In genomic region chr15:101242645-101243044, GRCm38 (mm10) we compare ENCODE assay signal across 10 mouse cellular contexts. TPM values are rescaled to one million over a fixed set of nuclear protein-coding genes. Genes with fewer than 3 reads are reported as not detected.
A peak's percentile ranks its signal among the peaks of the same experiment; 100 is the strongest.
DNase-seq lines count a peak whose midpoint lies in the region; ATAC-seq and TF ChIP-seq lines count a peak whose summit lies in the region.
"Had no signal": no experiment of that assay in that cellular context is flagged by ENCODE, and none has a peak within 500 bp of the region (broad histone marks: within the 10 kb centered on the region; RNA-seq: fewer than 3 reads in every experiment).

No protein-coding gene starts in this region.

- H3K27ac ChIP-seq in heart, postnatal 0 days (ENCODE audit: low read depth) = peak overlapping the region; percentile 97
- H3K27ac ChIP-seq in midbrain, embryonic 10.5 days (replicated peaks) = no peak overlapping the region
- H3K27ac ChIP-seq: neural tube, embryonic 12.5 days had no signal

- no peak overlapping the region for H3K4me2 ChIP-seq in heart, postnatal 0 days (ENCODE audit: low read depth, low read length)
- H3K4me2 ChIP-seq: neural tube, embryonic 12.5 days had no signal

- no peak for TF ChIP-seq EP300 in heart, postnatal 0 days (IDR thresholded peaks at IDR 0.05; ENCODE audit: low read depth)

- peak; percentile 70 for DNase-seq in adrenal gland, postnatal 14 days
- no peak for DNase-seq in adrenal gland, adult 18-20 months (ENCODE audit: low spot score in 2 of 2)
- peak; percentile 36 for DNase-seq in 3T3-L1 (ENCODE audit: low read depth, low spot score)
- peak; percentile 87 to 89 for DNase-seq in cerebellum, postnatal 14 days
- DNase-seq in heart, postnatal 0 days (ENCODE audit: low spot score) = peak; percentile 90
- no peak for DNase-seq in lung, adult 2 months
- DNase-seq in midbrain, embryonic 10.5 days (ENCODE audit: low spot score) = no peak

- peak overlapping the region; percentile 48; the same call in 1 of the 2 replicates for H3K9ac ChIP-seq in heart, postnatal 0 days (replicated peaks; ENCODE audit: low read depth, low read length)
- H3K9ac ChIP-seq: neural tube, embryonic 12.5 days had no signal

- TF ChIP-seq CTCF in heart, postnatal 0 days (IDR thresholded peaks at IDR 0.05; ENCODE audit: low read depth) = peak; percentile 53
- TF ChIP-seq CTCF in lung, adult 2 months (IDR thresholded peaks at IDR 0.05; ENCODE audit: insufficient read depth, low read length) = peak; percentile 46; the same call in 1 of the 2 replicates

- TF ChIP-seq POLR2A in lung, adult 2 months (IDR thresholded peaks at IDR 0.05; ENCODE audit: borderline replicate concordance, extremely low read depth, low read depth, low read length) = no peak

- H3K4me1 ChIP-seq in heart, postnatal 0 days (ENCODE audit: control insufficient read depth, insufficient read depth) = peaks cover 40% of the 10 kb centered on the region
- H3K4me1 ChIP-seq in lung, adult 2 months (ENCODE audit: control insufficient read depth, insufficient read depth, low read length) = peaks cover 10% of the 10 kb centered on the region
- peaks cover 33% of the 10 kb centered on the region for H3K4me1 ChIP-seq in midbrain, embryonic 10.5 days

- ATAC-seq in heart, postnatal 0 days (ENCODE audit: insufficient read depth, low read depth) = peak; percentile 21
- ATAC-seq in megakaryocyte, adult 5-6 weeks (ENCODE audit: poor library complexity, severe bottlenecking) = no peak

- H3K4me3 ChIP-seq in heart, postnatal 0 days (ENCODE audit: low read depth, low read length) = no peak overlapping the region
- no peak overlapping the region for H3K4me3 ChIP-seq in lung, adult 2 months (replicated peaks; ENCODE audit: extremely low read depth, low read depth, low read length)
- no peak overlapping the region for H3K4me3 ChIP-seq in midbrain, embryonic 10.5 days
- H3K4me3 ChIP-seq: erythroblast, embryonic 14.5 days; neural tube, embryonic 12.5 days had no signal

- no peaks in the 10 kb centered on the region for H3K36me3 ChIP-seq in heart, postnatal 0 days (replicated peaks; ENCODE audit: control insufficient read depth, insufficient read depth, low read length)
- no peaks in the 10 kb centered on the region for H3K36me3 ChIP-seq in midbrain, embryonic 10.5 days
- H3K36me3 ChIP-seq: neural tube, embryonic 12.5 days had no signal

- no peaks in the 10 kb centered on the region for H3K9me3 ChIP-seq in heart, postnatal 0 days (replicated peaks; ENCODE audit: control insufficient read depth, low read length)
- H3K9me3 ChIP-seq in midbrain, embryonic 10.5 days (replicated peaks) = no peaks in the 10 kb centered on the region
- H3K9me3 ChIP-seq: neural tube, embryonic 12.5 days had no signal

- 20% methylated on average over 8 of the region's 8 CpGs for WGBS in heart, postnatal 0 days
- 39% methylated on average over 8 of the region's 8 CpGs for WGBS in lung, adult 2 months
- WGBS in midbrain, embryonic 10.5 days = 24% methylated on average over 8 of the region's 8 CpGs

- H3K27me3 ChIP-seq in heart, postnatal 0 days (ENCODE audit: control insufficient read depth, insufficient read depth, low read length) = no peaks in the 10 kb centered on the region
- peaks cover 21% of the 10 kb centered on the region for H3K27me3 ChIP-seq in midbrain, embryonic 10.5 days (ENCODE audit: low read depth, poor library complexity, severe bottlenecking)

RNA-seq across cellular contexts. Expression of gene Nr4a1, which starts 11.4 kb away (rescaled TPM):
- 357 and 680 TPM in 2 replicates for total RNA-seq in adrenal gland, postnatal 14 days (2021)
- 100 to 1,000 TPM; 275 to 349 TPM for total RNA-seq in adrenal gland, adult 18-20 months (2021)
- 40.2 and 56.0 TPM in 2 replicates for total RNA-seq in heart, postnatal 0 days (2014; rRNA removed; ENCODE audit: low replicate concordance)
- polyA plus RNA-seq in heart, postnatal 0 days (2015; fragmentation: Nextera tagmentation; extraction: Ambion mirVana) = 7.4 and 8.6 TPM in 2 replicates
- polyA plus RNA-seq in lung, adult 2 months (2012; rRNA removed) = 40.0 and 43.4 TPM in 2 replicates
- 42.1 and 45.0 TPM in 2 replicates for total RNA-seq in megakaryocyte, adult 5-6 weeks (2015)
- 37.0 TPM in 2 replicates for total RNA-seq in megakaryocyte, adult 5-6 weeks (2017)
- 2.8 and 2.9 TPM in 2 replicates for polyA plus RNA-seq in midbrain, embryonic 10.5 days (2016; fragmentation: Nextera tagmentation; extraction: Ambion mirVana)

RNA-seq across cellular contexts. Expression of gene Grasp, which starts 18.7 kb away (rescaled TPM):
- total RNA-seq in adrenal gland, postnatal 14 days (2021) = 20.7 and 29.7 TPM in 2 replicates
- 10 to 100 TPM; 16.3 to 19.8 TPM for total RNA-seq in adrenal gland, adult 18-20 months (2021)
- 8.0 and 21.3 TPM in 2 replicates for total RNA-seq in heart, postnatal 0 days (2014; rRNA removed; ENCODE audit: low replicate concordance)
- polyA plus RNA-seq in heart, postnatal 0 days (2015; fragmentation: Nextera tagmentation; extraction: Ambion mirVana) = 2.0 and 2.3 TPM in 2 replicates
- 36.6 and 58.8 TPM in 2 replicates for polyA plus RNA-seq in lung, adult 2 months (2012; rRNA removed)
- 0.16 and 0.30 TPM in 2 replicates for total RNA-seq in megakaryocyte, adult 5-6 weeks (2015)
- total RNA-seq in megakaryocyte, adult 5-6 weeks (2017) = 0.29 and 0.85 TPM in 2 replicates
- 3.2 and 4.2 TPM in 2 replicates for polyA plus RNA-seq in midbrain, embryonic 10.5 days (2016; fragmentation: Nextera tagmentation; extraction: Ambion mirVana)

RNA-seq across cellular contexts. Expression of gene Atg101, which starts 41.4 kb away (rescaled TPM):
- total RNA-seq in adrenal gland, postnatal 14 days (2021) = 64.4 and 97.1 TPM in 2 replicates
- 10 to 100 TPM; 60.5 to 64.0 TPM for total RNA-seq in adrenal gland, adult 18-20 months (2021)
- total RNA-seq in heart, postnatal 0 days (2014; rRNA removed; ENCODE audit: low replicate concordance) = 43.7 and 61.6 TPM in 2 replicates
- 48.6 and 53.4 TPM in 2 replicates for polyA plus RNA-seq in heart, postnatal 0 days (2015; fragmentation: Nextera tagmentation; extraction: Ambion mirVana)
- 36.1 and 38.6 TPM in 2 replicates for polyA plus RNA-seq in lung, adult 2 months (2012; rRNA removed)
- 8.2 and 12.1 TPM in 2 replicates for total RNA-seq in megakaryocyte, adult 5-6 weeks (2015)
- 53.3 and 58.0 TPM in 2 replicates for total RNA-seq in megakaryocyte, adult 5-6 weeks (2017)
- 80.8 TPM in 2 replicates for polyA plus RNA-seq in midbrain, embryonic 10.5 days (2016; fragmentation: Nextera tagmentation; extraction: Ambion mirVana)

RNA-seq across cellular contexts. Expression of gene 6030408B16Rik, which starts 50.4 kb away (rescaled TPM):
- 2.1 and 2.4 TPM in 2 replicates for total RNA-seq in adrenal gland, postnatal 14 days (2021)
- under 1 TPM; 0.27 to 0.54 TPM for total RNA-seq in adrenal gland, adult 18-20 months (2021)
- total RNA-seq in heart, postnatal 0 days (2014; rRNA removed; ENCODE audit: low replicate concordance) = 6.5 and 8.4 TPM in 2 replicates
- 6.4 and 8.1 TPM in 2 replicates for polyA plus RNA-seq in heart, postnatal 0 days (2015; fragmentation: Nextera tagmentation; extraction: Ambion mirVana)
- polyA plus RNA-seq in lung, adult 2 months (2012; rRNA removed) = 35.1 and 39.4 TPM in 2 replicates
- not detected in 2 replicates for total RNA-seq in megakaryocyte, adult 5-6 weeks (2015)
- total RNA-seq in megakaryocyte, adult 5-6 weeks (2017) = not detected in 2 replicates
- polyA plus RNA-seq in midbrain, embryonic 10.5 days (2016; fragmentation: Nextera tagmentation; extraction: Ambion mirVana) = 0.06 and 0.22 TPM in 2 replicates
- polyA plus RNA-seq: erythroblast, embryonic 14.5 days had no signal

Comparison
In these comparisons a context has a peak if more than half of its experiments do, and no peak if none do; other contexts are left out.
1. DNase-seq: peak in adrenal gland, postnatal 14 days (single experiment), 3T3-L1 (single experiment), cerebellum, postnatal 14 days (2 of 2) and heart, postnatal 0 days (single experiment); none in adrenal gland, adult 18-20 months (0 of 2), lung, adult 2 months (single experiment) and midbrain, embryonic 10.5 days (single experiment).